Mouse (Mus musculus) adrenal gland, postnatal 14 days (tissue): Measurements from ENCODE around the gene Asb6. TPM values are rescaled to one million over a fixed set of nuclear protein-coding genes. Genes with fewer than 3 reads are reported as not detected.

Experiments used
- DNase-seq: peaks from one replicate; pipeline ENCODE4 v3.0.0; 2021; ENCODE audit warnings: mixed read lengths
- total RNA-seq: library from RNA; stranded (reverse); gene quantifications from 2 replicates; pipeline ENCODE4 v1.2.3, GENCODE M21; 2021

The Asb6 gene
- total RNA-seq, 1 experiment from 2014 or later, result 22.3 TPM

DNA sequence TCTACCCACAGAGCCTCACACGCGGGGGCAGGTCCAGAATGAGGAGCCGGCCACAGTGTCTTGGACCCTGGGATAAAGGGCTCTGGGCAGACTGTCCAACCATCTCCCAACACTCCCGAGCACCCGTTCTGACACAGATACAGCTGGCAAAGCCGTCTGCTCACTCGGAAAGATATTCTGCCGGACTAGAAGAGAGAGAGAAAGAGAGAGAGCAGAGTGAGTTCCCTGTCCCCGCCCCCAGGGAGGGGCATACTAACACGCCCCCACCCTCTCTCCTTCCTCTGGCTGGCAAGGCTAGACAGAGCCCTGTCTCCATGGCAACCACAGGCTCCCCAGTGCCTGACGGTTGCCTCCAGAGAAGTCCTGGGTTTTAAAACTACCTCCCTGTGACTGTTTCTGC, 33.8 kb downstream of the Asb6 start:
- peak; percentile 92 for DNase-seq

- peak; percentile 33 for DNase-seq
Observed at GRCm38 (mm10) chr2:30795889-30796275, 34.3 kb downstream of the Asb6 start.

DNA sequence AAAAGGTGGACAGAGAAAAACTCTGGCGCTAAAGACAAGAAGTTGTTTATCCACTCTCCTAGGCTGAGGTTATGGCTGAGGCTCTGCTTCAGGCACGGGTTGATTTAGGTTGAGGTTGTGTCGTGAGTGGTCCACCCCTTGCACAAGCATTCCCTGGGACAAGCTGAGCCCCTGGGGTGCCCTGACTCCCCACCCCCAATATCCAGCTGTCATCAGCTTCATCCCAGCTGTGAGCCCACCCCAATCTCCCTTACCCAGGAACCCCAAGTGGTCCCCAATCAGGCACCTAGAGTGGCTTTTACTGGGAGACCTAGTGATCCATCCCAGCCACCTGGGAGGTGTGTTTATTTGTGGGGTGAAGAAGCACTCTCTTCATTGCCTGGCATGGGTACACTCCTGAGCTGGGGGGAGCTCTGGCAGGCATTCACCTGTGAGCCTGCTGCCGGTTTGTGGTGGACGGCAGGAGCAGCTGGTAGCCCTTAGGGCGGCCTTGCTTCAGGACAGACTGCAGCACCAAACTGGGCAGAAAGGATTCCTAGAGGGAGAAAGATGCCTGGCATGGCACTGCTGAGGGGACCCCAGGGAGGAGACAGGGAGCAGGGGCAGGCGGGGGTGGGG, 34.8 kb downstream of the Asb6 start:
- DNase-seq, result no peak

DNA sequence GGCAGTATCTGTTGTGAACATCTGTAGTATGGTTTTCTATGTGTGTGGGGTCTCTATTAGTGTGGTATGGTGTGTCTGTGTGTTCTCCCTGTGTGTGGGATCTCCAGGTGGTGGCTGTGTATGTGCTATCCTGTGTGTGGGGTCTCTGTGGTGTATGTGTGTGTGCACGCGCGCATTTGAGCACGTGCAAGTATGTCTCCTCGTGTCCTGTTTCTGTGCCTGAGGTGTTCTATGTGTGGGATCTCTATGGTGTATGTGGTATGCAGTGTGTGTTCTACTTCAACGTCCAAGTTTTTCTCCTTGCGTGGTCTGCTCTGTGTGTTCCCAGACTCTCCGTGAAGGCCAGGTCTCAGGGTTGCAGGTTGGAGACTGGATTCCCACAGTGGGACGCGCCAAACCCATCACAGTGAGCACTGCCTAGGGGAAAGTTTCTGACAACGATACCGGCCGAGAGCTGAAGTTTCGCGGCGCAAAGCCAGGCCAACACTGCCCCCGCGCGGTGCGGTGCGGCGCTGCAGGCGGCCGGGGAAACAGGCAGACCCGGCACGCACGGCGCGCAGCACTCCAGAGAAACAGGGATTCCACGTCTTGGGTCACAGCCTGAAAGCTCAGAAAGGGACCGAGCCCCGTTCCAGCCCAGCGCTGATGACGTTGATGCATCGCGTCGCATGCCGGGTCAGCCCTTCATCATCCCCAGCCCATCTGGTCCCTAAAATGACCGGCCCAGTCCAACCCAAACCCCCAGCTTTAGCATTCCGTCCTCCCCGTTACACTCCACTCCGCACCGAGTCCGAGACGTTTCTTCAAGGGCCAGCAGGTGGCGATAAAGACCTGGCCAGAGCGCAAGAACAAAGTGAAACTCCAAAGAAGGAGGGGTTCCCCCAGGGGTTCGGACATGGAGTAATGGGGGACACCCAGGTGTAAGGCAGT, 35.7 kb downstream of the Asb6 start:
- DNase-seq, result peak; percentile 96

DNA sequence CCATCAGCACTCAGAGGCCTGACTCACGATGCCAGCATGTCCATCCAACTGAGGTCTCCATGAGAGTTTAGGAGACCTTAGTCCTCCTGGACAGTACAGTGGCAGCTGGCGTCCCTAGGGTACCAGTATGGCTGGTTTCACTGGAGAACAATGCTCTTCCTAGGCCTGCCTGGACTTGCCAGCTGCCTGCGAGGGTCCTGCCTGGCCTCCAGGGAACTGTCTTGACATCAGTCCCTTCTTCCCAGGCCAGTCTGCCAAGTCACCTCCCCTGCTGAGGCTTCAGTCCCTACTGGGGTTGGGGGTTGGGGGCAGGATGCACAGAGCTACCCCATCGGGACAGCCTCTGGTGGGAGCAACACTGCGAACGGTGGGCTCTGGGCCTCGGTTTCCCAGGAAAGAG, 38.1 kb downstream of the Asb6 start:
- DNase-seq, result no peak

DNA sequence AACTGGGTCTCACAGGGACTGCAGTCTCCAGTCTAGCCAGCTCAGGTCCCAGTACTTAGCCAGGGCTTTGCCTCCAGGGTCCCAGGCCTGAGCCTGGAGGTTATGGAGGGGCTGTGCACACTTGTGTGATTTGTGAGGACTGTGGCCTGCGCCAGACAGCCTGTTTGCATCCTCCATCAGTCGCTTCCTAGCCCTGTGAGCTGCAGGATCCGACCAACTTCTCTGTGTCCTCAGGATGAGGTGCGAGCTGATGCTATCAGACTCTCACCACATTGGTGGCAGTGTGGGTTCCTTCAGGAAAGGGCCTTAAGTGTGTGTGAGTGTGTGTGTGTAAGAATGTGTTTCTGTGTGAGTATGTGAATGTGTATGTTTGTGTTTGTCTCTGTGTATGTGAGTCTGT, 42.7 kb downstream of the Asb6 start:
- no peak for DNase-seq

- peak; percentile 93 for DNase-seq
Observed at GRCm38 (mm10) chr2:30784078-30784994, 45.8 kb downstream of the Asb6 start.

DNA sequence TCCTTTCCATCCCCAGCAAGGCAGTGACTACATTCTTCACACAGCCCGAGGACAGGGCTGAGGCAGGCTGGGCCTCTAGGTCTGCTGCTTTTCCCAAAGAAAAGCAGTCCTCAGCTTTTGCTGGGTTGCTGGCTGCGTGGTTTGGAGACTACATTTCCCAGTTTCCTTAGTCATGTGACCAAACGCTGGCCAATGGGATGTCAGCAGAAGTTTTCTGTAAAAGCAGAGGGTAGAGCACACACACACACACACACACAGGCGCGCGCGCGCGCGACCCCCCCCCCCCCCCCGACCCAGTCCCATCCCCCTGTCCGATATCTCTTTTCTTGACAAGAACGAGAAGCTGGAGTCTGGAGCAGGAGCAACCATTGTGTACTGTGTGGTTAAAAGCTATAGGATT, 46.8 kb downstream of the Asb6 start:
- peak; percentile 80 for DNase-seq

DNA sequence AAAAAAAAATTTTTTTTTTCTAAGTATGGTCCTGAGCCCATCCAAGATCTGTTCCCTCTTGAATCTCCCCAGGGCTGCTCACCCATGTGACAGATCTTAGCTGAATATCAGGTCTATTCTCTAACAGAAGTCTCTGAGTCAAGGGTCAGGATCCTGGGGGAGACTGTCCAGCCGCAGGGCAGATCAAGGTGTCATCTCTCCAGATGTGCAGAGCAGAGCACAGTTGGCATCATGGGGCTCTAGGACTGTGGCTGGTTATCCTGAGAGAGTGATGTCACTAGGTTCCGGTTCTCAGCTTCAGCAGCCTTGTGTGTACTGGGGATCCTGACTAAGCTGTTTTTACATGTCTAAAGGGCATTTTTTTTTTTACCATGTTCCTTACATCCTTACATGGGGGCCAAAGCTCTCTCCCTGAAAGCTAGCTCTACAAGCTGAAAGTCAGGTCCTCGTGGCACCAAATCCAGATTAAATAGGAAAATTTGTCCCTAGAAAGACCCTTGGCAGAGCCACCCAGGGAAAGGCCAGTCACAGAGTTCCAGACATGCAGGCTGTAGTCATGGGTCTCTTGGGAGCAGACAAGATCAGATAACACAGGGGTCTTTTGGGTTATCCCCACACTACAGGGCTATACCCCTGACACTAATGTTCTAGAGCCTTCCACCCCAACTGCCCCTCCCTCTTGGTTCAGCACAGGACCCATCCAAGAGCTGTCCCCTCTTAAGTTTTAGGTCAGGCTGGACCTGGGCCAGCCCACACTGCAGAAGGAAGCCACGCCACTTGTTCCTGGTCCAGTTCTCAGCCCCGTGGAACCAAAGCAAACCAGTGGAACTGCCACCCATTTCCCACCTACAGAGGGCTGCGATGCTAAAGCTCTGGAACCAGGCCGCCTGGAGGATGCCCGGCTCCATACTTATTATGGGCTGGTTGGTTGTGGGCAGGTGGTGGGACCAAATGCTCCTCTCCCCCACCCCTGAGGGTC, 47.5 kb downstream of the Asb6 start:
- no peak for DNase-seq

- peak; percentile 58 for DNase-seq
Observed at GRCm38 (mm10) chr2:30779241-30779640, 50.9 kb downstream of the Asb6 start.

GRCm38 (mm10) chr2:30778235-30778634, 51.9 kb downstream of the Asb6 start:
- no peak for DNase-seq

- no peak for DNase-seq
Observed at GRCm38 (mm10) chr2:30777266-30777665, 52.9 kb downstream of the Asb6 start.

DNA sequence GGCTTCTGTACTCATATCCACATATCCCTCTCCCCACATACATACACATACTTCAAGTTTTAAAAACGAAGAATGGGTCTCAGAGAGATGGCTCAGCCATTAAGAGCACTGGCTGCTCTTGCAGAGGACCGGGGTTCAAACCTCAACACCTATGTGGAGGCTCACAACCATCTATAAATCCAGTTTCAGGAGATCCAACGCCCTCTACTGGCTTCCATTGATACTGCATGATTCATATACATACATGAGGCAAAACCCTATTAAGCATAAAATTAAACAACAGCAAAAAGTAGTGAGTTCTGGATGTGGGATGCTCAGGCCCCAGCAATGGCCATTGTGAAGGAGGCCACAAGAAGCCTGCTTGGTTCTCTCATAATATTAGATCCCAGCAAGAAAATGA, 54.2 kb downstream of the Asb6 start:
- no peak for DNase-seq

GRCm38 (mm10) chr2:30773313-30774005, 56.7 kb downstream of the Asb6 start:
- DNase-seq, result no peak

Other genes with a start within 250 kb of the Asb6 start
- 1.6 and 3.5 TPM in 2 replicates for gene Cstad, start 235.3 kb downstream of the Asb6 start, total RNA-seq
- gene 1700001O22Rik, start 26.7 kb downstream of the Asb6 start, total RNA-seq, result 0.98 and 2.0 TPM in 2 replicates
- 32.3 and 37.7 TPM in 2 replicates for gene Ntmt1, start 22.5 kb downstream of the Asb6 start, total RNA-seq
- gene Prrx2, start 4.6 kb upstream of the Asb6 start, total RNA-seq, result 1.6 and 2.4 TPM in 2 replicates
- 11.7 and 12.7 TPM in 2 replicates for gene Ptges, start 99.5 kb upstream of the Asb6 start, total RNA-seq
- gene Tor1b, start 122.6 kb upstream of the Asb6 start, total RNA-seq, result 40.7 and 41.9 TPM in 2 replicates
- 33.5 and 42.5 TPM in 2 replicates for gene Tor1a, start 137.6 kb upstream of the Asb6 start, total RNA-seq
- gene BC005624, start 151.9 kb upstream of the Asb6 start, total RNA-seq, result 33.0 and 37.0 TPM in 2 replicates
- 17.4 and 23.5 TPM in 2 replicates for gene Usp20, start 151.9 kb upstream of the Asb6 start, total RNA-seq